Mouse (Mus musculus) spleen, adult 12 weeks (tissue): ENCODE results near the gene B430306N03Rik.
"Not testable (repeated sequence)": the region's sequence is repeated elsewhere in the genome, so short reads cannot be mapped to it uniquely, and the experiment has no call there.

Experiments used
- DNase-seq: peaks from one replicate; pipeline ENCODE4 v3.0.0; 2022; ENCODE audit warnings: low spot score

Gene B430306N03Rik

GRCm38 (mm10) chr17:48315905-48316579, at the start of gene B430306N03Rik:
Gene B430306N03Rik (plus strand): TSS chr17:48316141.
- DNase-seq, result not testable (repeated sequence)

GRCm38 (mm10) chr17:48266610-48267304, 49.2 kb upstream of the B430306N03Rik start:
- no peak for DNase-seq

GRCm38 (mm10) chr17:48267591-48267990, 48.4 kb upstream of the B430306N03Rik start:
- no peak for DNase-seq

- DNase-seq, result no peak
Measured at GRCm38 (mm10) chr17:48268276-48268675, 47.7 kb upstream of the B430306N03Rik start.

- DNase-seq, result no peak
Measured at GRCm38 (mm10) chr17:48269833-48270232, 46.1 kb upstream of the B430306N03Rik start.

GRCm38 (mm10) chr17:48272158-48272557, 43.8 kb upstream of the B430306N03Rik start:
- peak; percentile 62 for DNase-seq

GRCm38 (mm10) chr17:48272598-48272997, 43.3 kb upstream of the B430306N03Rik start:
- DNase-seq, result no peak

GRCm38 (mm10) chr17:48274098-48274497, 41.8 kb upstream of the B430306N03Rik start:
- DNase-seq, result no peak

- peak; percentile 72 for DNase-seq
Measured at GRCm38 (mm10) chr17:48274885-48275284, 41.1 kb upstream of the B430306N03Rik start.

GRCm38 (mm10) chr17:48275736-48276135, 40.2 kb upstream of the B430306N03Rik start:
- DNase-seq, result no peak

GRCm38 (mm10) chr17:48278381-48278780, 37.6 kb upstream of the B430306N03Rik start:
- DNase-seq, result no peak

GRCm38 (mm10) chr17:48279002-48279401, 36.9 kb upstream of the B430306N03Rik start:
- DNase-seq, result no peak

- DNase-seq, result no peak
Measured at GRCm38 (mm10) chr17:48280943-48281738, 34.8 kb upstream of the B430306N03Rik start.

- DNase-seq, result no peak
Measured at GRCm38 (mm10) chr17:48281739-48282085, 34.2 kb upstream of the B430306N03Rik start.

- DNase-seq, result no peak
Measured at GRCm38 (mm10) chr17:48286765-48287164, 29.2 kb upstream of the B430306N03Rik start.

- no peak for DNase-seq
Measured at GRCm38 (mm10) chr17:48287276-48287675, 28.7 kb upstream of the B430306N03Rik start.

GRCm38 (mm10) chr17:48293500-48294194, 22.3 kb upstream of the B430306N03Rik start:
- no peak for DNase-seq

GRCm38 (mm10) chr17:48299203-48299602, 16.7 kb upstream of the B430306N03Rik start, which contains the start of gene Treml2:
Gene Treml2 (plus strand): TSS chr17:48299498.
- DNase-seq, result no peak

GRCm38 (mm10) chr17:48299756-48300155, 16.2 kb upstream of the B430306N03Rik start:
- peak; percentile 26 for DNase-seq

GRCm38 (mm10) chr17:48300199-48300598, 15.7 kb upstream of the B430306N03Rik start:
- DNase-seq, result peak; percentile 57

- peak; percentile 19 for DNase-seq
Measured at GRCm38 (mm10) chr17:48300861-48301260, 15.1 kb upstream of the B430306N03Rik start.

GRCm38 (mm10) chr17:48301792-48302191, 14.1 kb upstream of the B430306N03Rik start:
- no peak for DNase-seq
